8 mouse cellular contexts compared by ENCODE assay signal in genomic region chr4:118543592-118544260, GRCm38 (mm10). TPM values are rescaled to one million over a fixed set of nuclear protein-coding genes. Genes with fewer than 3 reads are reported as not detected.
DNase-seq lines count a peak whose midpoint lies in the region; ATAC-seq and TF ChIP-seq lines count a peak whose summit lies in the region.

Tmem125 (minus strand) TSS chr4:118544044.

- H3K4me3 ChIP-seq in ES-Bruce4 (ENCODE audit: low read depth, low read length), result peak within 1 kb of the TSS; percentile 65
- H3K4me3 ChIP-seq in forebrain, embryonic 11.5 days (ENCODE audit: low read depth, low read length), result peak within 1 kb of the TSS; percentile 31
- H3K4me3 ChIP-seq in hindbrain, embryonic 14.5 days (replicated peaks; ENCODE audit: low read length), result peak within 1 kb of the TSS; percentile 29
- peak within 1 kb of the TSS; percentile 29 for H3K4me3 ChIP-seq in limb, embryonic 14.5 days (replicated peaks; ENCODE audit: low read length)
- H3K4me3 ChIP-seq in midbrain, embryonic 13.5 days (replicated peaks), result peak within 1 kb of the TSS; percentile 25

- H3K9ac ChIP-seq in ES-Bruce4 (ENCODE audit: low read depth, poor library complexity, severe bottlenecking), result peak within 1 kb of the TSS; percentile 62
- peak within 1 kb of the TSS; percentile 36; the same call in 1 of the 2 replicates for H3K9ac ChIP-seq in forebrain, embryonic 11.5 days (ENCODE audit: low read length)
- no peak within 1 kb of the TSS for H3K9ac ChIP-seq in hindbrain, embryonic 14.5 days
- no peak within 1 kb of the TSS; the same call in 1 of the 2 replicates for H3K9ac ChIP-seq in limb, embryonic 14.5 days (ENCODE audit: low read depth, low read length, severe bottlenecking)
- H3K9ac ChIP-seq in midbrain, embryonic 13.5 days (replicated peaks), result peak within 1 kb of the TSS; percentile 24; the same call in 1 of the 2 replicates

- TF ChIP-seq EP300 in ES-Bruce4 (IDR thresholded peaks at IDR 0.05; ENCODE audit: insufficient read depth, low read depth, low read length), result peak; percentile 37; the same call in 1 of the 2 replicates

- peak; percentile 12 for DNase-seq in T-cell, adult 2 months (ENCODE audit: low spot score)
- peak; percentile 64 for DNase-seq in forebrain, embryonic 11.5 days (ENCODE audit: low spot score)
- DNase-seq in hindbrain, embryonic 14.5 days (ENCODE audit: low spot score), result no peak
- DNase-seq in limb, embryonic 14.5 days (ENCODE audit: low spot score), result peak; percentile 38
- DNase-seq in thymus, postnatal 10 days (ENCODE audit: low spot score in 2 of 2), result peak; percentile 41
- no peak for DNase-seq in spleen, postnatal 14 days (ENCODE audit: low spot score in 2 of 2)

- 2% methylated on average over 24 of the region's 24 CpGs for WGBS in forebrain, embryonic 11.5 days
- 3% methylated on average over 24 of the region's 24 CpGs for WGBS in hindbrain, embryonic 14.5 days
- 4% methylated on average over 24 of the region's 24 CpGs for WGBS in limb, embryonic 14.5 days
- 3% methylated on average over 24 of the region's 24 CpGs for WGBS in midbrain, embryonic 13.5 days

- H3K4me1 ChIP-seq in ES-Bruce4 (ENCODE audit: control insufficient read depth, insufficient read depth, low read length), result peaks cover 7% of the 10 kb centered on the region
- H3K4me1 ChIP-seq in forebrain, embryonic 11.5 days (replicated peaks; ENCODE audit: control insufficient read depth, insufficient read depth, low read length), result peaks cover 2% of the 10 kb centered on the region; the same call in 1 of the 2 replicates
- peaks cover 4% of the 10 kb centered on the region; the same call in 1 of the 2 replicates for H3K4me1 ChIP-seq in hindbrain, embryonic 14.5 days (replicated peaks; ENCODE audit: control insufficient read depth, insufficient read depth, low read length)
- H3K4me1 ChIP-seq in limb, embryonic 14.5 days (ENCODE audit: control insufficient read depth, insufficient read depth, low read length), result 0 out of 2 replicates have a peak, but pooled peaks cover 8% of the 10 kb centered on the region
- H3K4me1 ChIP-seq in midbrain, embryonic 13.5 days (replicated peaks), result peaks cover 12% of the 10 kb centered on the region

- peak; percentile 61 for TF ChIP-seq POLR2A in ES-Bruce4 (IDR thresholded peaks at IDR 0.05; ENCODE audit: insufficient read depth, low read length)
- TF ChIP-seq POLR2A in limb, embryonic 14.5 days (IDR thresholded peaks at IDR 0.05; ENCODE audit: borderline replicate concordance, extremely low read depth, insufficient read depth, insufficient read length), result no peak

- peak; percentile 56 for ATAC-seq in forebrain, embryonic 11.5 days (replicated peaks; ENCODE audit: low FRiP score)
- ATAC-seq in hindbrain, embryonic 14.5 days (ENCODE audit: low FRiP score), result peak; percentile 46; the same call in 1 of the 2 replicates
- peak; percentile 36 for ATAC-seq in limb, embryonic 14.5 days (ENCODE audit: low FRiP score, low read depth)
- peak; percentile 60 for ATAC-seq in midbrain, embryonic 13.5 days

- H3K4me2 ChIP-seq in forebrain, embryonic 11.5 days (ENCODE audit: low read depth, low read length, severe bottlenecking), result peak within 1 kb of the TSS; percentile 58
- H3K4me2 ChIP-seq in hindbrain, embryonic 14.5 days (replicated peaks), result peak within 1 kb of the TSS; percentile 55
- peak within 1 kb of the TSS; percentile 60 for H3K4me2 ChIP-seq in limb, embryonic 14.5 days (replicated peaks; ENCODE audit: low read depth, low read length, severe bottlenecking)
- peak within 1 kb of the TSS; percentile 53 for H3K4me2 ChIP-seq in midbrain, embryonic 13.5 days (replicated peaks)

- no peaks in the 10 kb centered on the region for H3K36me3 ChIP-seq in ES-Bruce4 (ENCODE audit: control insufficient read depth, insufficient read depth, low read length, poor library complexity, severe bottlenecking)
- no peaks in the 10 kb centered on the region for H3K36me3 ChIP-seq in forebrain, embryonic 11.5 days (ENCODE audit: control insufficient read depth, insufficient read depth, low read length)
- H3K36me3 ChIP-seq in hindbrain, embryonic 14.5 days (replicated peaks; ENCODE audit: control insufficient read depth, insufficient read depth), result no peaks in the 10 kb centered on the region
- no peaks in the 10 kb centered on the region for H3K36me3 ChIP-seq in limb, embryonic 14.5 days (ENCODE audit: control insufficient read depth, insufficient read depth, low read length)
- H3K36me3 ChIP-seq in midbrain, embryonic 13.5 days, result no peaks in the 10 kb centered on the region

- H3K27ac ChIP-seq in ES-Bruce4 (ENCODE audit: insufficient read depth, low read length), result peak within 1 kb of the TSS; percentile 73
- no peak within 1 kb of the TSS for H3K27ac ChIP-seq in forebrain, embryonic 11.5 days (ENCODE audit: low read depth, low read length)
- H3K27ac ChIP-seq in hindbrain, embryonic 14.5 days, result no peak within 1 kb of the TSS
- no peak within 1 kb of the TSS for H3K27ac ChIP-seq in limb, embryonic 14.5 days (replicated peaks; ENCODE audit: low read depth, low read length)
- H3K27ac ChIP-seq in midbrain, embryonic 13.5 days, result no peak within 1 kb of the TSS

- H3K27me3 ChIP-seq in ES-Bruce4 (ENCODE audit: control insufficient read depth, insufficient read depth, low read length, poor library complexity, severe bottlenecking), result no peaks in the 10 kb centered on the region
- peaks cover 2% of the 10 kb centered on the region for H3K27me3 ChIP-seq in forebrain, embryonic 11.5 days (ENCODE audit: control insufficient read depth, insufficient read depth, low read length)
- H3K27me3 ChIP-seq in hindbrain, embryonic 14.5 days (ENCODE audit: control insufficient read depth, insufficient read depth, low read length), result 0 out of 2 replicates have a peak, but pooled peaks cover 12% of the 10 kb centered on the region
- no peaks in the 10 kb centered on the region for H3K27me3 ChIP-seq in limb, embryonic 14.5 days (ENCODE audit: control insufficient read depth, insufficient read depth, low read length)
- H3K27me3 ChIP-seq in midbrain, embryonic 13.5 days, result peaks cover 25% of the 10 kb centered on the region

- TF ChIP-seq CTCF in ES-Bruce4 (IDR thresholded peaks at IDR 0.05; ENCODE audit: low read depth, low read length), result no peak

- H3K9me3 ChIP-seq in ES-Bruce4 (replicated peaks; ENCODE audit: control insufficient read depth, insufficient read depth, low read length, poor library complexity, severe bottlenecking), result no peaks in the 10 kb centered on the region
- no peaks in the 10 kb centered on the region for H3K9me3 ChIP-seq in forebrain, embryonic 11.5 days (ENCODE audit: control insufficient read depth, low read length)
- no peaks in the 10 kb centered on the region for H3K9me3 ChIP-seq in hindbrain, embryonic 14.5 days (ENCODE audit: control insufficient read depth, low read length)
- H3K9me3 ChIP-seq in limb, embryonic 14.5 days (ENCODE audit: control insufficient read depth, low read length), result peaks cover 3% of the 10 kb centered on the region; the same call in 1 of the 2 replicates
- peaks cover 7% of the 10 kb centered on the region; the same call in 1 of the 2 replicates for H3K9me3 ChIP-seq in midbrain, embryonic 13.5 days

RNA-seq across cellular contexts. Expression of gene Tmem125, which starts in this region (rescaled TPM):
- 9.7 and 11.9 TPM in 2 replicates for polyA plus RNA-seq in ES-Bruce4 (2011; ENCODE audit: insufficient read depth, insufficient read length, low read depth, missing spikeins)
- 0.25 and 0.32 TPM in 2 replicates for polyA plus RNA-seq in forebrain, embryonic 11.5 days (2014; fragmentation: Nextera tagmentation; extraction: Ambion mirVana)
- not detected in 2 replicates for polyA plus RNA-seq in hindbrain, embryonic 14.5 days (2014; fragmentation: Nextera tagmentation; extraction: Ambion mirVana)
- 5.2 and 6.0 TPM in 2 replicates for polyA plus RNA-seq in limb, embryonic 14.5 days (2012; rRNA removed)
- 7.6 and 11.1 TPM in 2 replicates for polyA plus RNA-seq in limb, embryonic 14.5 days (2014; fragmentation: Nextera tagmentation; extraction: Ambion mirVana)
- 0.22 TPM in 1 of 2 replicates, not detected in the other for polyA plus RNA-seq in midbrain, embryonic 13.5 days (2015; fragmentation: Nextera tagmentation; extraction: Ambion mirVana)

Comparison
In these comparisons a context has a peak if more than half of its experiments do, and no peak if none do; other contexts are left out.
1. Peak in DNase-seq, ATAC-seq, H3K4me3 ChIP-seq, H3K9ac ChIP-seq and H3K4me2 ChIP-seq in forebrain, embryonic 11.5 days; RNA of the gene not detected or under 1 TPM.
2. Peak in ATAC-seq, H3K4me3 ChIP-seq and H3K4me2 ChIP-seq in hindbrain, embryonic 14.5 days; RNA of the gene not detected or under 1 TPM.
3. Peak in ATAC-seq, H3K4me3 ChIP-seq, H3K9ac ChIP-seq and H3K4me2 ChIP-seq in midbrain, embryonic 13.5 days; RNA of the gene not detected or under 1 TPM.
4. DNase-seq: peak in T-cell, adult 2 months (single experiment), limb, embryonic 14.5 days (single experiment) and thymus, postnatal 10 days (2 of 2); none in hindbrain, embryonic 14.5 days (single experiment) and spleen, postnatal 14 days (0 of 2).
5. Peak in every context shown above with its lines, with median percentiles within 50 percentile points of each other: H3K4me3 ChIP-seq, ATAC-seq and H3K4me2 ChIP-seq.